Mouse (Mus musculus) heart, postnatal 25 days (tissue): Measurements from ENCODE around the gene C1qtnf9. TPM values are rescaled to one million over a fixed set of nuclear protein-coding genes. Genes with fewer than 3 reads are reported as not detected.
A peak's percentile ranks its signal among the peaks of the same experiment; 100 is the strongest.

ENCODE experiments used
- DNase-seq: peaks from one replicate; pipeline ENCODE4 v3.0.0; 2022; ENCODE audit warnings: low spot score
- intact Hi-C: fragments of 180-260 bp; cut with DNase I; formaldehyde crosslinking; loops from one replicate; pipeline ENCODE4 v1.15.1; 2025
- total RNA-seq, 2 experiments: library from RNA; stranded (reverse); gene quantifications; 2 replicates each; pipeline ENCODE4 v1.2.3; 2021

The C1qtnf9 gene
- total RNA-seq, 2 experiments from 2014 or later = 43.1 to 50.6 TPM

GRCm38 (mm10) chr14:60747154-60747870 is 20.6 kb upstream of the C1qtnf9 start:
- intact Hi-C loops = no loop called here

GRCm38 (mm10) chr14:60749880-60750279 is 18.1 kb upstream of the C1qtnf9 start:
- DNase-seq = no peak
- intact Hi-C loops = no loop called here

More at GRCm38 (mm10) chr14:60747154-60747870, 20.6 kb upstream of the C1qtnf9 start:
- no peak for DNase-seq

GRCm38 (mm10) chr14:60751581-60751980 is 16.4 kb upstream of the C1qtnf9 start:
- intact Hi-C loops = no loop called here
- no peak for DNase-seq

- no peak for DNase-seq
- intact Hi-C loops = no loop called here
Measured at GRCm38 (mm10) chr14:60752892-60753800, 14.8 kb upstream of the C1qtnf9 start.

- intact Hi-C loops = no loop called here
- DNase-seq = no peak
Measured at GRCm38 (mm10) chr14:60753801-60754126, 14.2 kb upstream of the C1qtnf9 start.

- intact Hi-C loops = no loop called here
Measured at GRCm38 (mm10) chr14:60754656-60755055, 13.3 kb upstream of the C1qtnf9 start.

GRCm38 (mm10) chr14:60756271-60756670 is 11.7 kb upstream of the C1qtnf9 start:
- intact Hi-C loops = no loop called here
- no peak for DNase-seq

More at GRCm38 (mm10) chr14:60754656-60755055, 13.3 kb upstream of the C1qtnf9 start:
- no peak for DNase-seq

- no peak for DNase-seq
- intact Hi-C loops = no loop called here
Measured at GRCm38 (mm10) chr14:60757265-60757664, 10.7 kb upstream of the C1qtnf9 start.

GRCm38 (mm10) chr14:60757722-60758121 is 10.2 kb upstream of the C1qtnf9 start:
- DNase-seq = no peak

GRCm38 (mm10) chr14:60759097-60759496 is 8.8 kb upstream of the C1qtnf9 start:
- no peak for DNase-seq
- intact Hi-C loops = no loop called here

More at GRCm38 (mm10) chr14:60757722-60758121, 10.2 kb upstream of the C1qtnf9 start:
- intact Hi-C loops = no loop called here

GRCm38 (mm10) chr14:60761801-60762200 is 6.1 kb upstream of the C1qtnf9 start:
- intact Hi-C loops = no loop called here

GRCm38 (mm10) chr14:60762754-60763153 is 5.2 kb upstream of the C1qtnf9 start:
- intact Hi-C loops = no loop called here
- no peak for DNase-seq

More at GRCm38 (mm10) chr14:60761801-60762200, 6.1 kb upstream of the C1qtnf9 start:
- DNase-seq = no peak

GRCm38 (mm10) chr14:60763746-60764145 is 4.2 kb upstream of the C1qtnf9 start:
- intact Hi-C loops = no loop called here
- no peak for DNase-seq

GRCm38 (mm10) chr14:60764526-60764925 is 3.4 kb upstream of the C1qtnf9 start:
- DNase-seq = no peak
- intact Hi-C loops = no loop called here

GRCm38 (mm10) chr14:60765025-60765424 is 2.9 kb upstream of the C1qtnf9 start:
- intact Hi-C loops = no loop called here
- peak; percentile 52 for DNase-seq

GRCm38 (mm10) chr14:60769340-60769739 is 1.4 kb downstream of the C1qtnf9 start:
- intact Hi-C loops = no loop called here
- DNase-seq = no peak

GRCm38 (mm10) chr14:60770594-60770993 is 2.7 kb downstream of the C1qtnf9 start:
- DNase-seq = no peak

GRCm38 (mm10) chr14:60771057-60771456 is 3.1 kb downstream of the C1qtnf9 start:
- DNase-seq = no peak
- intact Hi-C loops = loop anchor here (1.0 to 2.0 kb wide), 3 partner anchors 38 to 244 kb away; no protein-coding TSS in a partner anchor

More at GRCm38 (mm10) chr14:60770594-60770993, 2.7 kb downstream of the C1qtnf9 start:
- intact Hi-C loops = loop anchor here (2.0 kb wide), 2 partner anchors 38 to 244 kb away; no protein-coding TSS in a partner anchor

GRCm38 (mm10) chr14:60773476-60773875 is 5.5 kb downstream of the C1qtnf9 start:
- DNase-seq = no peak
- intact Hi-C loops = no loop called here

GRCm38 (mm10) chr14:60776521-60776920 is 8.6 kb downstream of the C1qtnf9 start:
- intact Hi-C loops = no loop called here
- DNase-seq = no peak

GRCm38 (mm10) chr14:60777485-60777919 is 9.6 kb downstream of the C1qtnf9 start:
- intact Hi-C loops = no loop called here
- DNase-seq = no peak
